Mouse (Mus musculus): ENCODE results near the gene Hist1h3g.

The Hist1h3g gene

DNA sequence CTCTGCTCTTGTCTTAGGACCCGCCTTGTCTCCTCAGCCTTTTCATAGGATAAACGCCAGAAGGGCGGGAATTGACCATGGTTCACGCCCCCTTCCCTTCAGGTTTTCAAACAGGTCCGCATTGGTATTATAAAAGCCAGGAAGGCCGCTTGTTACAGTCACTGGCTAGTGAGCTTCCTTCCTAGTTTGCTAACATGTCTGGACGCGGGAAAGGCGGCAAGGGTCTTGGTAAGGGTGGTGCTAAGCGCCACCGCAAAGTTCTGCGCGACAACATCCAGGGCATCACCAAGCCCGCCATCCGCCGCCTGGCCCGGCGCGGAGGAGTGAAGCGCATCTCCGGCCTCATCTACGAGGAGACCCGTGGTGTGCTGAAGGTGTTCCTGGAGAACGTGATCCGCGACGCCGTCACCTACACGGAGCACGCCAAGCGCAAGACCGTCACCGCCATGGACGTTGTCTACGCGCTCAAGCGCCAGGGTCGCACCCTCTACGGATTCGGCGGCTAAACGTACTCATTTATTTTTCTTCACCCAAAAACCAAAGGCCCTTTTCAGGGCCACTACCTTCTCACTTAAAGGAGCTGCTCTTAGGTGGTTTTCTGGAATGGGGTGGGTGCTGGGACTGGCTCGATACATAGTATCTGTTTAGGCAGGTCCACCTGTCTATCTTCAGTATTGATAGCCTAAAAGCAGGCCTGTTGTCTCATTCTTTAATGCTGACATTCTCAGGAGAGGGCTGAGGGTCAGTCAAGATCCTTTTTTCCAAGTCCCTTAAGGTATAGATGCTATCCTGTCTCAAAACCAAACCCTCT, 46.4 kb downstream of the Hist1h3g start, which contains the start of gene Hist1h4d:
TSS of gene Hist1h4d (plus strand) at position 191 of the 811 bp plus-strand sequence.
- peak; percentile 93 to 98 for DNase-seq

DNA sequence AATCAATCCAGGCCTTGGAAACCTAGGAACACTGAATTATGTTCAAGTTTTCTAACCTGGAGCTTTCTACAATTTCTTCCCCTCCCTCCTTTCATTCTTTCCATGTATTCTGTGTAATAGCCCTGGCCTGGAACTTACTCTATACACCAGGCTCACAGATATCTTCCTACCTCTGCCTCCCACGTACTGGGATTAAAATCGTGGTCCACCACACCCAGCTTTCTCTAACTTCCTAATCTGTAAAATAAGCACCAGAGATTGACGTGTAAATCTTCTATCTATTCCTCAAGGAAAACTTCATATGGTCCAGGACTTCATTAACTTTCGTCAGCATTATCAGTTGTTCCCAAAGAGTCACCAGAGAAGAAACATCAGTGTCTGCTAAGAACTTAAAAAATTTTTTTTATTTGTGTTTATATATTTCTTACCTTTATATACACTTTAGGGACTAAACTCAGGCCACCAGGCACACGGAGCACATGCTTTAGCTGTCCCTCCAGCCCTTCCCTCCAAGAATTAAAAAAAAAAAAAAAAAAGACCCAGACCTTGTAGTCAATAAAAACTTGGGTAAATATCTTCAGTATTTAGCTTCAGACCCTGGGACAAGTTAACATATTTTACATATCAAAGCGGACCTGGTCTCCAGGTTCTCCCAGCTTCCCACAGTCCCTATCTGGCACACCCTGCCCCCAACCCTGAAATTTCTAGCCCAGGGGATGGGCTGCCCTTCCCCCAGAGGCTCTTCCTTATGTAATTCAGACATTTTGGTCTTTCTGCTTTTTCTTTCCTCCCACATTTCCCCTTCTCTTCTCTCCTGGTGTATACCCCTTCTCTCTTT, 47.2 kb downstream of the Hist1h3g start:
- DNase-seq, result no peak

DNA sequence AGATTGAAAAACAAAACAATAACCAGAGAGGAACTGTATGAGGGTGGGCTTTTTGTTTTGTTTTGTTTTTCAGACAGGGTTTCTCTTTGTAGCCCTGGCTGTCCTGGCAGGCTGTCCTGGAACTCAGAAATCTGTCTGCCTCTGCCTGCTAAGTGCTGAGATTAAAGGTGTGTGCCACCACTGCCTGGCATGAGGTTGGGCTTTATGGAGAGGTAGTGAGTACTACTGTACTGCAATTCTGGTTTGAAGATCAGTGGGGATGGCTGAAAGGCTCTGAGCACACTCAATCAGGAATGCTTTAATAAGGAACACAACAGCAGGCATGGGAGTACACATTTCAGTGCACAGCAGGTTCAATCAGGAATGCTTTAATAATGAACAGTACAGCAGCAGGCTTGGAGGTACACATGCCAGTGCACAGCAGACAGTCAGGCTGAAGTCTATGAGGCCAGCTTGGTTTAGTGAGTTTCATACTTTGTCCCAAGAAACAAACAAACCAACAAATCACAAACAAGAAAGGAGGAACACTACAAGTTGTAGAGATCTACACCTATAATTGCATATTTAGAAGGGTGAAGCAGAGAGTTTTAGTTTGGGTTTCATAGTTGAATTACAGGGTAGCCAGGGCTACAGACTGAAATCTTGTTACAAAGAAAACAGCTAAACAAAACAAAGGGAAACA, 48.3 kb downstream of the Hist1h3g start:
- DNase-seq, result no peak

DNA sequence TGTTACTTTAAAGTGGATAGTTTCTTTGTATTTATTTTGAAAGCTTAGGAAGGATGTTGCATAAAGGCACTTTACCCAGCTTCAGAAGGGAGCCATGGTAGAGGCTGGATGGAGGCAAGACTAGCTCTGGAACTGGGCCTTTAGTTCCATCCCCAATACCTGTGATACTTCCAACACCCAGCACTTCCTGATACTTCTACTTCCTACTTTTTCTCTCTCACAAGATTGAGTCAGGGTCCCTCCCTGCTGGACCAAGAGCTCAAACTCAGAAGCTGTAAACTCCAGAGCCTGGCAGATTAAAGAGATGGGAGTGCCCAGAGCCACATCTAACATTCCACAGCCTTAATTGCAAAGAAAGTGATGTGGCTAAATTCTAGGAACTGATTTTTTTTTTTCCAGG, 49.1 kb downstream of the Hist1h3g start:
- DNase-seq, result no peak

DNA sequence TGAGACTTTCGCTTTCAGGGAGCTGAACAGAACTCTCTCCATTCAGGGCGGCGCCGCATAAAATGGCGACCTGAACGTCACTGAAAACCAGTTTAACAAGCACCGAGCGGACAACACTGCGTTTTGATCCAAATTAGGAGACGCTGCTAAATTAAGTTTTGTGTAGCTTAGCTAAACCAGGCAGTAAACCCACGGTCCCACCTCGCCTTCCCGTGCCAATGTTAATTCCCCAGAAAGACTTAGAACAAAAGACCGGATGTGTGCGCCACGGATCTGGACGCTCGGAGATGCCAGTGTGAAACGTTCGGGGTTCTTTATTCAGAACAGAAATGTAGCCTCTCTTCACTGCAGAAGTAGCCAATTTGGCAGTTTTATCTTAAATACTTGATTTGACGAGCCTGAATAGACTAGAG, 49.8 kb downstream of the Hist1h3g start:
- DNase-seq, result peak; percentile 65 to 80
